Mouse (Mus musculus) G1E (cell line): ENCODE data around the gene Trmt112. TPM values are rescaled to one million over a fixed set of nuclear protein-coding genes. Genes with fewer than 3 reads are reported as not detected.

Experiments used
- ATAC-seq: 2 replicates; pipeline ENCODE4 v1.8.0; 2016; ENCODE audit warnings: mild to moderate bottlenecking; ENCODE audit not compliant: insufficient number of reproducible peaks, poor library complexity, low FRiP score, severe bottlenecking; ENCODE audit errors: extremely low read depth
- DNase-seq: peaks from one replicate; pipeline ENCODE4 v3.0.0; 2012; ENCODE audit warnings: low spot score
- H3K27me3 ChIP-seq: 2 replicates; pipeline ENCODE4 v1.6.1; 2012; ENCODE audit warnings: mild to moderate bottlenecking, low read length, inconsistent platforms; ENCODE audit not compliant: insufficient read depth
- H3K36me3 ChIP-seq: replicated peaks from 2 replicates; pipeline ENCODE3; 2012; ENCODE audit warnings: mild to moderate bottlenecking, inconsistent platforms
- H3K4me1 ChIP-seq: 2 replicates; pipeline ENCODE4 v1.6.1; 2012; ENCODE audit warnings: low read depth, low read length, inconsistent platforms, mixed read lengths; ENCODE audit not compliant: insufficient read depth
- H3K4me3 ChIP-seq: 2 replicates; pipeline ENCODE4 v1.5.1; 2012; ENCODE audit warnings: low read depth, mild to moderate bottlenecking, inconsistent platforms, low read length, moderate library complexity, mixed read lengths
- H3K9me3 ChIP-seq: replicated peaks from 2 replicates; pipeline ENCODE4 v1.6.1; 2012; ENCODE audit warnings: inconsistent platforms
- CTCF ChIP-seq: IDR thresholded peaks from 2 replicates; pipeline ENCODE4 v1.5.1; 2012; ENCODE audit warnings: low read depth, low read length, inconsistent platforms, mixed read lengths
- GATA1 ChIP-seq: IDR thresholded peaks from 2 replicates; pipeline ENCODE4 v1.6.1; 2012; ENCODE audit warnings: borderline replicate concordance, low read length, inconsistent platforms, mixed read lengths
- GATA2 ChIP-seq: IDR thresholded peaks from 2 replicates; pipeline ENCODE4 v1.6.1; 2012; ENCODE audit warnings: low read depth, low read length, inconsistent platforms, borderline replicate concordance
- POLR2AphosphoS5 ChIP-seq: IDR thresholded peaks from 2 replicates; pipeline ENCODE4 v1.6.1; 2012; ENCODE audit warnings: low read depth, low read length, inconsistent platforms; ENCODE audit not compliant: insufficient replicate concordance
- TAL1 ChIP-seq: conservative IDR thresholded peaks from 2 replicates; pipeline ENCODE4 v1.6.1; 2012; ENCODE audit warnings: low read depth, low read length, inconsistent platforms, mixed read lengths
- polyA plus RNA-seq: library from polyadenylated mRNA; stranded (reverse); fragments of >175 nt; gene quantifications from 2 replicates; pipeline ENCODE4 v1.2.3, GENCODE M21; 2012
- total RNA-seq, 2 experiments: library from RNA; stranded (forward) in 1 of 2; stranded (reverse) in 1 of 2; fragments of 200-1000 nt in 1 of 2; fragments of >200 nt in 1 of 2; fragmentation: Nextera tagmentation in 1 of 2; gene quantifications; 2 replicates each; pipeline ENCODE4 v1.2.3; 2014 to 2017

Trmt112 gene
- total and polyA plus RNA-seq, 3 experiments = 191 to 286 (median 261) TPM

- no peak for DNase-seq
- H3K27me3 ChIP-seq = peaks cover 13% of the 10 kb centered on the region
- H3K36me3 ChIP-seq = no peaks in the 10 kb centered on the region
- no peak for ATAC-seq
- H3K4me3 ChIP-seq = no peak overlapping the region
- TF ChIP-seq GATA1 = no peak
- TF ChIP-seq TAL1 = no peak
- no peak for TF ChIP-seq CTCF
- no peak for TF ChIP-seq POLR2AphosphoS5
- TF ChIP-seq GATA2 = no peak
- H3K4me1 ChIP-seq = peaks cover 34% of the 10 kb centered on the region
- H3K9me3 ChIP-seq = no peaks in the 10 kb centered on the region
These were observed 36.8 kb upstream of the Trmt112 start for GRCm38 (mm10) chr19:6872701-6873100.

GRCm38 (mm10) chr19:6874257-6874656 lies 35.2 kb upstream of the Trmt112 start:
- ATAC-seq = no peak
- H3K36me3 ChIP-seq = no peaks in the 10 kb centered on the region
- no peak overlapping the region for H3K4me3 ChIP-seq
- peaks cover 18% of the 10 kb centered on the region for H3K27me3 ChIP-seq
- DNase-seq = no peak
- TF ChIP-seq GATA2 (no peak), CTCF (no peak), TAL1 (no peak), POLR2AphosphoS5 (no peak), GATA1 (no peak)
- H3K4me1 ChIP-seq = peaks cover 31% of the 10 kb centered on the region
- H3K9me3 ChIP-seq = no peaks in the 10 kb centered on the region

GRCm38 (mm10) chr19:6875834-6876233 lies 33.7 kb upstream of the Trmt112 start:
- DNase-seq (no peak), ATAC-seq (no peak)
- peaks cover 23% of the 10 kb centered on the region for H3K4me1 ChIP-seq
- peaks cover 5% of the 10 kb centered on the region for H3K9me3 ChIP-seq
- no peaks in the 10 kb centered on the region for H3K36me3 ChIP-seq
- H3K4me3 ChIP-seq = no peak overlapping the region
- H3K27me3 ChIP-seq = peaks cover 18% of the 10 kb centered on the region
- TF ChIP-seq POLR2AphosphoS5 (no peak), GATA2 (no peak), TAL1 (no peak), CTCF (no peak), GATA1 (no peak)

GRCm38 (mm10) chr19:6876799-6877198 lies 32.7 kb upstream of the Trmt112 start:
- Histone ChIP-seq H3K4me3 (no peak overlapping the region), H3K36me3 (no peaks in the 10 kb centered on the region), H3K27me3 (peaks cover 18% of the 10 kb centered on the region), H3K9me3 (peaks cover 5% of the 10 kb centered on the region), H3K4me1 (peaks cover 13% of the 10 kb centered on the region)
- TF ChIP-seq POLR2AphosphoS5 (no peak), GATA2 (no peak), GATA1 (no peak), TAL1 (no peak), CTCF (no peak)
- no peak for ATAC-seq
- no peak for DNase-seq

GRCm38 (mm10) chr19:6877965-6878364 lies 31.5 kb upstream of the Trmt112 start:
- H3K9me3 ChIP-seq = peaks cover 5% of the 10 kb centered on the region

GRCm38 (mm10) chr19:6892512-6892911 lies 17.0 kb upstream of the Trmt112 start:
- H3K4me1 ChIP-seq = peaks cover 15% of the 10 kb centered on the region
- ATAC-seq = no peak

More at GRCm38 (mm10) chr19:6877965-6878364, 31.5 kb upstream of the Trmt112 start:
- peaks cover 9% of the 10 kb centered on the region for H3K4me1 ChIP-seq
- no peak for DNase-seq
- H3K4me3 ChIP-seq = no peak overlapping the region
- H3K36me3 ChIP-seq = no peaks in the 10 kb centered on the region
- ATAC-seq = no peak
- H3K27me3 ChIP-seq = peaks cover 18% of the 10 kb centered on the region
- TF ChIP-seq GATA2 (no peak), TAL1 (no peak), POLR2AphosphoS5 (no peak), CTCF (no peak), GATA1 (no peak)

More at GRCm38 (mm10) chr19:6892512-6892911, 17.0 kb upstream of the Trmt112 start:
- Histone ChIP-seq H3K4me3 (no peak overlapping the region), H3K9me3 (peaks cover 6% of the 10 kb centered on the region), H3K36me3 (no peaks in the 10 kb centered on the region), H3K27me3 (no peaks in the 10 kb centered on the region; the same call in none of the 2 replicates)
- TF ChIP-seq POLR2AphosphoS5 (no peak), CTCF (no peak), GATA1 (no peak), GATA2 (no peak), TAL1 (no peak)
- no peak for DNase-seq
